Mouse (Mus musculus) inflammation-experienced regulatory T-cells, adult 6 months (primary cell): Measurements from ENCODE around the gene Bdkrb2. TPM values are rescaled to one million over a fixed set of nuclear protein-coding genes. Genes with fewer than 3 reads are reported as not detected.

ENCODE experiments used
- ATAC-seq: one replicate; pipeline ENCODE4 v1.8.0; 2017
- polyA plus RNA-seq, 3 experiments: library from polyadenylated mRNA; unstranded; fragments of 100-300 nt; shearing (Covaris generic); gene quantifications; one replicate each; pipeline ENCODE4 v1.2.1; 2017

Bdkrb2 gene
- not detected for polyA plus RNA-seq

GRCm38 (mm10) chr12:105562936-105563680 is at the start of gene Bdkrb2:
Gene Bdkrb2, plus strand, starts transcription at chr12:105563226.
- ATAC-seq, result no peak

- ATAC-seq, result no peak
Measured at GRCm38 (mm10) chr12:105514111-105514510, 48.9 kb upstream of the Bdkrb2 start.

GRCm38 (mm10) chr12:105517026-105517675 is 45.9 kb upstream of the Bdkrb2 start:
- no peak for ATAC-seq

GRCm38 (mm10) chr12:105519851-105520250 is 43.2 kb upstream of the Bdkrb2 start:
- ATAC-seq, result no peak

GRCm38 (mm10) chr12:105521170-105521762 is 41.8 kb upstream of the Bdkrb2 start:
- ATAC-seq, result no peak

GRCm38 (mm10) chr12:105523737-105524136 is 39.3 kb upstream of the Bdkrb2 start:
- ATAC-seq, result no peak

GRCm38 (mm10) chr12:105526186-105526585 is 36.8 kb upstream of the Bdkrb2 start:
- no peak for ATAC-seq

GRCm38 (mm10) chr12:105526829-105527228 is 36.2 kb upstream of the Bdkrb2 start:
- no peak for ATAC-seq

GRCm38 (mm10) chr12:105529545-105529944 is 33.5 kb upstream of the Bdkrb2 start:
- ATAC-seq, result no peak

GRCm38 (mm10) chr12:105531724-105532371 is 31.2 kb upstream of the Bdkrb2 start:
- ATAC-seq, result no peak

- no peak for ATAC-seq
Measured at GRCm38 (mm10) chr12:105534842-105535241, 28.2 kb upstream of the Bdkrb2 start.

- no peak for ATAC-seq
Measured at GRCm38 (mm10) chr12:105535968-105536760, 26.9 kb upstream of the Bdkrb2 start.

- no peak for ATAC-seq
Measured at GRCm38 (mm10) chr12:105537162-105537561, 25.9 kb upstream of the Bdkrb2 start.

GRCm38 (mm10) chr12:105539649-105540048 is 23.4 kb upstream of the Bdkrb2 start:
- no peak for ATAC-seq

GRCm38 (mm10) chr12:105541590-105542402 is 21.2 kb upstream of the Bdkrb2 start:
- no peak for ATAC-seq

GRCm38 (mm10) chr12:105542513-105542912 is 20.5 kb upstream of the Bdkrb2 start:
- no peak for ATAC-seq

GRCm38 (mm10) chr12:105543176-105543575 is 19.9 kb upstream of the Bdkrb2 start:
- no peak for ATAC-seq

GRCm38 (mm10) chr12:105543751-105544150 is 19.3 kb upstream of the Bdkrb2 start:
- ATAC-seq, result no peak

GRCm38 (mm10) chr12:105544872-105545271 is 18.2 kb upstream of the Bdkrb2 start:
- no peak for ATAC-seq

GRCm38 (mm10) chr12:105545696-105546435 is 17.2 kb upstream of the Bdkrb2 start:
- ATAC-seq, result no peak

- ATAC-seq, result no peak
Measured at GRCm38 (mm10) chr12:105546538-105546937, 16.5 kb upstream of the Bdkrb2 start.
